Mouse (Mus musculus) liver, embryonic 13.5 days (tissue): Measurements from ENCODE around the gene Map3k14. TPM values are rescaled to one million over a fixed set of nuclear protein-coding genes. Genes with fewer than 3 reads are reported as not detected.

Experiments
- ATAC-seq: fragments of 200-750 bp; cut with Nextera tagmentation; 2 replicates; pipeline ENCODE4 v1.8.0; 2017; ENCODE audit warnings: low read depth, mild to moderate bottlenecking, moderate number of reproducible peaks, moderate library complexity
- DNase-seq: peaks from one replicate; pipeline ENCODE4 v3.0.0; 2022
- H3K27ac ChIP-seq: fragments of 300-500 bp; sonication (generic); 2 replicates; pipeline ENCODE4 v1.5.1; 2015; ENCODE audit warnings: moderate library complexity, mild to moderate bottlenecking, inconsistent platforms
- H3K27me3 ChIP-seq: fragments of 300-500 bp; sonication (generic); 2 replicates; pipeline ENCODE4 v1.6.1; 2015; ENCODE audit warnings: mild to moderate bottlenecking, inconsistent platforms
- H3K36me3 ChIP-seq: fragments of 300-500 bp; sonication (generic); 2 replicates; pipeline ENCODE4 v1.6.1; 2015; ENCODE audit warnings: mild to moderate bottlenecking, inconsistent platforms
- H3K4me1 ChIP-seq: fragments of 300-500 bp; sonication (generic); replicated peaks from 2 replicates; pipeline ENCODE4 v1.6.1; 2015; ENCODE audit warnings: inconsistent platforms
- H3K4me2 ChIP-seq: fragments of 300-500 bp; sonication (generic); 2 replicates; pipeline ENCODE4 v1.6.1; 2015; ENCODE audit warnings: inconsistent platforms, mild to moderate bottlenecking, moderate library complexity
- H3K4me3 ChIP-seq: fragments of 300-500 bp; sonication (generic); replicated peaks from 2 replicates; pipeline ENCODE4 v1.5.1; 2015; ENCODE audit warnings: mild to moderate bottlenecking, inconsistent platforms
- H3K9ac ChIP-seq: fragments of 300-500 bp; sonication (generic); 2 replicates; pipeline ENCODE4 v1.6.1; 2015; ENCODE audit warnings: mild to moderate bottlenecking, inconsistent platforms
- H3K9me3 ChIP-seq: fragments of 300-500 bp; sonication (generic); replicated peaks from 2 replicates; pipeline ENCODE4 v1.6.1; 2016; ENCODE audit warnings: inconsistent platforms
- WGBS: fragments of 180-500 bp; shearing (Covaris S2); methylation state at CpG from one replicate; pipeline ENCODE4 v1.1.7; 2015; ENCODE audit not compliant: insufficient replicate concordance; 5-methylcytosine and 5-hydroxymethylcytosine counted together
- polyA plus RNA-seq: library from polyadenylated mRNA; unstranded; fragments of >200 nt; fragmentation: Nextera tagmentation; extraction: Ambion mirVana; gene quantifications from 2 replicates; pipeline ENCODE4 v1.2.1, GENCODE M21; 2015

Gene Map3k14
- polyA plus RNA-seq, 1 experiment from 2014 or later, result 0.50 TPM

DNA sequence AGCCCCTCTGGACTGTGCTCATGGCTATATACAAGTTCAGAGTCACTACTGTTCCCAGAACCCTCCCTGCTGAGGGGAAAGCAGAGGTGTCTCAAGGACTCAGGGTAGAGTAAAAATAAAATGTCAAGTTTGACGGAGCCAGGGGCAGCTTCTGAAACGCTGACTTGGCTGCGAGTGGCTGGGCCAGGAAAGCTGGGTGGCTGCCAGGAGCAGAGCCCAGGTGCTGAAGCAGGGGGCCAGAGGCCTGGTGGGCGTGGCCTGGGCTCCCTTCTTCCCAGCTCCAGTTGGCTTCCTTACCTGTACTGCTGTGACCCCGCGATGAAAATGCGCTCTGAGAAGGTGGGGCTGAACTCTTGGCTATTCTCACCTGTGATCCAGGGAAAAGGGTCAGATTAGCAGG, 26.5 kb downstream of the Map3k14 start:
- Histone ChIP-seq H3K27ac (no peak overlapping the region), H3K36me3 (peaks cover 29% of the 10 kb centered on the region), H3K27me3 (no peaks in the 10 kb centered on the region), H3K4me1 (peaks cover 7% of the 10 kb centered on the region), H3K4me2 (no peak overlapping the region), H3K9me3 (no peaks in the 10 kb centered on the region), H3K4me3 (no peak overlapping the region), H3K9ac (no peak overlapping the region)
- ATAC-seq (no peak), DNase-seq (no peak)
- 42% methylated on average over 7 of the region's 7 CpGs for WGBS

GRCm38 (mm10) chr11:103237757-103238156, 29.5 kb downstream of the Map3k14 start:
- H3K36me3 ChIP-seq, result peaks cover 29% of the 10 kb centered on the region
- WGBS, result 58% methylated on average over 9 of the region's 9 CpGs
- no peak overlapping the region for H3K27ac ChIP-seq
- ATAC-seq (no peak), DNase-seq (no peak)
- H3K4me1 ChIP-seq, result 0 out of 2 replicates have a peak, but pooled peaks cover 6% of the 10 kb centered on the region
- H3K9me3 ChIP-seq, result no peaks in the 10 kb centered on the region
- no peak overlapping the region for H3K4me2 ChIP-seq
- no peak overlapping the region for H3K4me3 ChIP-seq
- H3K27me3 ChIP-seq, result no peaks in the 10 kb centered on the region
- H3K9ac ChIP-seq, result no peak overlapping the region

- Histone ChIP-seq H3K9ac (no peak overlapping the region), H3K27me3 (no peaks in the 10 kb centered on the region), H3K4me1 (0 out of 2 replicates have a peak, but pooled peaks cover 6% of the 10 kb centered on the region), H3K4me3 (no peak overlapping the region), H3K36me3 (peaks cover 29% of the 10 kb centered on the region), H3K4me2 (no peak overlapping the region), H3K27ac (no peak overlapping the region), H3K9me3 (no peaks in the 10 kb centered on the region)
- 76% methylated on average over 10 of the region's 10 CpGs for whole genome bisulfite sequencing
- DNase-seq (no peak), ATAC-seq (no peak)
Measured at GRCm38 (mm10) chr11:103236903-103237302, 30.4 kb downstream of the Map3k14 start.

- WGBS, result 65% methylated on average over 6 of the region's 6 CpGs
- Histone ChIP-seq H3K27ac (no peak overlapping the region), H3K36me3 (peaks cover 29% of the 10 kb centered on the region), H3K27me3 (no peaks in the 10 kb centered on the region), H3K9me3 (no peaks in the 10 kb centered on the region), H3K4me3 (no peak overlapping the region), H3K4me1 (0 out of 2 replicates have a peak, but pooled peaks cover 6% of the 10 kb centered on the region), H3K9ac (no peak overlapping the region), H3K4me2 (no peak overlapping the region)
- DNase-seq (no peak), ATAC-seq (no peak)
Measured at GRCm38 (mm10) chr11:103236431-103236830, 30.8 kb downstream of the Map3k14 start.

- Histone ChIP-seq H3K9me3 (no peaks in the 10 kb centered on the region), H3K4me2 (no peak overlapping the region), H3K9ac (no peak overlapping the region), H3K4me3 (no peak overlapping the region), H3K4me1 (0 out of 2 replicates have a peak, but pooled peaks cover 2% of the 10 kb centered on the region), H3K36me3 (peaks cover 28% of the 10 kb centered on the region), H3K27me3 (no peaks in the 10 kb centered on the region), H3K27ac (no peak overlapping the region)
- 62% methylated on average over 11 of the region's 11 CpGs for WGBS
- DNase-seq (no peak), ATAC-seq (no peak)
Measured at GRCm38 (mm10) chr11:103235702-103236101, 31.6 kb downstream of the Map3k14 start.

DNA sequence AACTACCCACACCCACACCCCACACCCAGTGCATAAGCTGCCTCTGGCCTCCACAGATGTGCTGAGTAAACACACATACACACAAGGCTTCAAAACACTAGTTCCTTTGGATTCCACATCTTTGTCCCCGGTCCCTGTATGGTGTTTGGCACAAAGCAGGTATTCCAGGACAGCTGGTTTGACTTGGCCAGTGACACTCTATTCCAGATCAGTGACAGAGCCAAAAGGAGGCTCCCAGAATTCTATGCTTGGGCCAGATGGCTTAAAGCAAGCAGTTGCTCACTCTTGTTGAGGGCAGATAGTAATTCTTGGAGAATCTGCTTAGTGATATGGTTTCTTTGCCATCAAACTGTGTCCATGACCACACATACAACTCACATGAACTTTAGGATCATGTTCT, 32.8 kb downstream of the Map3k14 start:
- H3K9me3 ChIP-seq, result no peaks in the 10 kb centered on the region
- no peak overlapping the region for H3K4me3 ChIP-seq
- peaks cover 27% of the 10 kb centered on the region for H3K36me3 ChIP-seq
- DNase-seq, result no peak
- 56% methylated on average over 1 of the region's 1 CpGs for WGBS
- ATAC-seq, result no peak
- H3K4me1 ChIP-seq, result no peaks in the 10 kb centered on the region
- H3K4me2 ChIP-seq, result no peak overlapping the region
- no peaks in the 10 kb centered on the region for H3K27me3 ChIP-seq
- no peak overlapping the region for H3K27ac ChIP-seq
- no peak overlapping the region for H3K9ac ChIP-seq

- ATAC-seq (no peak), DNase-seq (peak; percentile 39)
- Histone ChIP-seq H3K9me3 (no peaks in the 10 kb centered on the region), H3K4me3 (no peak overlapping the region), H3K27me3 (no peaks in the 10 kb centered on the region), H3K9ac (no peak overlapping the region), H3K27ac (no peak overlapping the region), H3K36me3 (peaks cover 24% of the 10 kb centered on the region), H3K4me2 (no peak overlapping the region), H3K4me1 (no peaks in the 10 kb centered on the region)
- WGBS, result 23% methylated on average over 7 of the region's 7 CpGs
Measured at GRCm38 (mm10) chr11:103232966-103233365, 34.3 kb downstream of the Map3k14 start.

- ATAC-seq (no peak), DNase-seq (no peak)
- Histone ChIP-seq H3K27me3 (no peaks in the 10 kb centered on the region), H3K36me3 (peaks cover 23% of the 10 kb centered on the region), H3K4me2 (no peak overlapping the region), H3K27ac (no peak overlapping the region), H3K9ac (no peak overlapping the region), H3K4me3 (no peak overlapping the region), H3K4me1 (no peaks in the 10 kb centered on the region), H3K9me3 (no peaks in the 10 kb centered on the region)
- 72% methylated on average over 7 of the region's 7 CpGs for WGBS
Measured at GRCm38 (mm10) chr11:103231367-103231766, 35.9 kb downstream of the Map3k14 start.

- Histone ChIP-seq H3K9me3 (no peaks in the 10 kb centered on the region), H3K27ac (no peak overlapping the region), H3K4me2 (no peak overlapping the region), H3K27me3 (no peaks in the 10 kb centered on the region), H3K4me1 (no peaks in the 10 kb centered on the region), H3K36me3 (peaks cover 23% of the 10 kb centered on the region), H3K9ac (no peak overlapping the region), H3K4me3 (no peak overlapping the region)
- DNase-seq (no peak), ATAC-seq (no peak)
- WGBS, result 85% methylated on average over 19 of the region's 19 CpGs
Measured at GRCm38 (mm10) chr11:103230626-103231025, 36.6 kb downstream of the Map3k14 start.

GRCm38 (mm10) chr11:103229608-103230007, 37.7 kb downstream of the Map3k14 start:
- Histone ChIP-seq H3K9ac (no peak overlapping the region), H3K36me3 (peaks cover 26% of the 10 kb centered on the region), H3K4me3 (no peak overlapping the region), H3K27ac (no peak overlapping the region), H3K4me1 (peaks cover 3% of the 10 kb centered on the region; the same call in 1 of the 2 replicates), H3K4me2 (no peak overlapping the region), H3K9me3 (no peaks in the 10 kb centered on the region), H3K27me3 (no peaks in the 10 kb centered on the region)
- DNase-seq (no peak), ATAC-seq (no peak)
- WGBS, result 74% methylated on average over 2 of the region's 2 CpGs

GRCm38 (mm10) chr11:103223951-103224456, 43.3 kb downstream of the Map3k14 start:
- H3K9ac ChIP-seq, result no peak overlapping the region
- 0 out of 2 replicates have a peak, but pooled peaks cover 3% of the 10 kb centered on the region for H3K27me3 ChIP-seq
- peaks cover 13% of the 10 kb centered on the region; the same call in 1 of the 2 replicates for H3K36me3 ChIP-seq
- no peak overlapping the region for H3K4me3 ChIP-seq
- H3K27ac ChIP-seq, result no peak overlapping the region
- H3K9me3 ChIP-seq, result no peaks in the 10 kb centered on the region
- ATAC-seq (no peak), DNase-seq (no peak)
- no peak overlapping the region for H3K4me2 ChIP-seq
- H3K4me1 ChIP-seq, result peaks cover 3% of the 10 kb centered on the region; the same call in 1 of the 2 replicates
- WGBS, result 69% methylated on average over 18 of the region's 18 CpGs

- Histone ChIP-seq H3K9me3 (no peaks in the 10 kb centered on the region), H3K9ac (no peak overlapping the region), H3K4me2 (no peak overlapping the region), H3K4me3 (no peak overlapping the region), H3K27ac (no peak overlapping the region), H3K4me1 (peaks cover 5% of the 10 kb centered on the region), H3K36me3 (peaks cover 9% of the 10 kb centered on the region; the same call in 1 of the 2 replicates), H3K27me3 (0 out of 2 replicates have a peak, but pooled peaks cover 3% of the 10 kb centered on the region)
- DNase-seq (no peak), ATAC-seq (no peak)
- 59% methylated on average over 10 of the region's 10 CpGs for WGBS
Measured at GRCm38 (mm10) chr11:103223444-103223843, 43.8 kb downstream of the Map3k14 start.
